Mouse (Mus musculus) C2C12 (cell line): Measurements from ENCODE around the gene 4933415A04Rik.

ENCODE experiments used
- CEBPB ChIP-seq: IDR thresholded peaks from one replicate; pipeline ENCODE4 v1.6.1; 2011; ENCODE audit warnings: low read depth, mild to moderate bottlenecking, control low read depth, moderate library complexity
- CTCF ChIP-seq: IDR thresholded peaks from one replicate; pipeline ENCODE4 v1.5.1; 2011; ENCODE audit not compliant: control insufficient read depth, insufficient read depth, insufficient read length
- FOSL1 ChIP-seq: IDR thresholded peaks from one replicate; pipeline ENCODE4 v1.8.0; 2011; ENCODE audit warnings: mild to moderate bottlenecking, low read length; ENCODE audit not compliant: poor library complexity, insufficient read depth, severe bottlenecking
- MAX ChIP-seq: IDR thresholded peaks from one replicate; pipeline ENCODE4 v1.6.1; 2011; ENCODE audit warnings: mild to moderate bottlenecking, control low read depth
- MYOD1 ChIP-seq: IDR thresholded peaks from one replicate; pipeline ENCODE4 v1.6.1; 2011; ENCODE audit warnings: low read depth; ENCODE audit not compliant: control insufficient read depth, insufficient read length
- MYOG ChIP-seq: IDR thresholded peaks from one replicate; pipeline ENCODE4 v1.6.1; 2011; ENCODE audit not compliant: control insufficient read depth, insufficient read length; ENCODE audit errors: extremely low read depth

DNA sequence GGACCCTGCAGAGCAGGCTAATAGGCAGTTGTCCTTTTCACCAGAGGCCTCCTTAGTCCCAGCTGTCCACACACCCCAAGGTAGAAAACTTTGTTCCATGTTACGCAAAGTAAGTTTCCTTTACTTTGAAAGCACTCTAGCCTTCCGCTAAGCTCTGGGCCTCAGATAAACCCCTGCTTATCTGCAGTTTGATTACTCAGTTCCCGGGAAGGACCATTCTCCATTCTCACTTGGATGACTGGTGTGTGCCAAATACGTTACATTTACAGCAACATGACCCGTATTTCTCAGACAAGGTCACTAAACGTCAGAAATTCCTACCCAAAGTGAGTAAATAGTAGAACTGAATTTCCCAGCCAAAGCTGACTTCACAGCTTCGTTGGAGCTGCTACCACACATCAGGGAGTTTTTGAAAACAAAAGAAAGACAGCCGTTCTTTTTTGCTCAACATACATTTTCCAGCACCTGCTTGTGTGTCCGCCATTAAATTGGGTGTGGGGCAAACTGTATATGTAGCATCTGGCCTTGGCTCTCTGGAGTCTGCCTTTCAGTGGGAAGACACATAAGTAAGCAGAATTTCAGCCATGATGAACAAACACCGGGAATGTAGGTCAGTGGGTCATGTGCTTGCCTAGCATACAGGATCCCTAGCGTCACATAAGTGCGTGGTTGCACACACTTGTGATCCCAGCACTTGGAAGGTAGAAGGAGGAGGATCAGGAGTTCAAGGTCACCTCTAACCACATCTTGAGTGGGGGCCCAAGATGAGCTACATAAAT, 38.0 kb upstream of the 4933415A04Rik start:
- no peak for TF ChIP-seq CTCF
- TF ChIP-seq FOSL1: no peak
- no peak for TF ChIP-seq MYOG
- TF ChIP-seq MAX: no peak
- no peak for TF ChIP-seq MYOD1
- no peak for TF ChIP-seq CEBPB
